Mouse (Mus musculus) E14TG2a.4 (cell line): ENCODE data around the gene Rab24.

Source experiments
- H3K27me3 ChIP-seq: 2 replicates; pipeline ENCODE4 v1.6.1; 2014; ENCODE audit warnings: low read length, control low read depth; ENCODE audit not compliant: insufficient read depth
- H3K36me3 ChIP-seq: 2 replicates; pipeline ENCODE4 v1.6.1; 2014; ENCODE audit warnings: low read length, control low read depth; ENCODE audit not compliant: insufficient read depth
- H3K4me1 ChIP-seq: replicated peaks from 2 replicates; pipeline ENCODE4 v1.6.1; 2014; ENCODE audit warnings: low read depth, low read length, control low read depth
- H3K4me3 ChIP-seq: replicated peaks from 2 replicates; pipeline ENCODE4 v1.5.1; 2014; ENCODE audit warnings: mild to moderate bottlenecking, low read length
- H3K9me3 ChIP-seq: 2 replicates; pipeline ENCODE4 v1.6.1; 2014; ENCODE audit warnings: low read length, control low read depth
- CTCF ChIP-seq: conservative IDR thresholded peaks from 2 replicates; pipeline ENCODE4 v1.5.1; 2014; ENCODE audit warnings: low read length
- NANOG ChIP-seq: IDR thresholded peaks from 2 replicates; pipeline ENCODE4 v1.6.1; 2014; ENCODE audit warnings: borderline replicate concordance, low read length, mixed read lengths
- POU5F1 ChIP-seq: IDR thresholded peaks from 2 replicates; pipeline ENCODE4 v1.6.1; 2014; ENCODE audit warnings: low read length, borderline replicate concordance

Gene Rab24

DNA sequence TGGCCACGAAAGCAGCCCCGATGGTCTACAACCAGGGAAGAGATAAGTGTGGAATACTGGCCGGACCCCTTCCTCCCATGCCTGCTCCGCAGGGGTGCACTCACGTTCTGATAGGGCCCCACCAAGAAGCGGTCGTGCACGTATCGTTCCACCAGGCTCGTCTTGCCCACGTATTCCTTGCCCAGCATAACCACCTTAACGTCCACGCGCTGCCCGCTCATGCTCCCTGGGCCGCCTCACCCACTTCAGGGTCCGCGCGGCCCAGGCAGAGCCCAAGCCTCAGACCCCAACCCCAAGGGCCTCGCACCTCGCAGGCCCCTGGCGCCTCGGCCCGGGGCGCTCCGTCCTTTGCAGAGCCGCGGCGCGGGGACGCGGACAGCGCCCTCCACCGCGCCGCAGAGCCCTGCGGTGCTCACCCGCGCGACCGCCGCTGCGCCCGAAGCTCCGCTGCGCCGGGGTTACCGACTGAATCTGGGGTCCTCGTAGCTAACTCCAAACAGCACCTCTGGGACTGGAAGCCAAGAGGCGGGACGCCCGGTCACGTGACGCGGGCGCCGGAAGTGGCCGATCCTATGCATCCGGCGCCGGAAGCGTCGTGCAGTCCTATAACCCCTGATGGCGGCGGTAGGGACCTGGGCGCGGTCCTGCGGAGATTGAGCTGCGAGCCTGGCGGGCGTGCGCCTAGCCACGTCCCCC lies at the start of gene Rab24:
TSS of gene Rab24 (minus strand) at position 513 of the 696 bp plus-strand sequence.
- Histone ChIP-seq H3K4me1 (peaks cover 69% of the 10 kb centered on the region), H3K9me3 (no peaks in the 10 kb centered on the region), H3K36me3 (peaks cover 83% of the 10 kb centered on the region), H3K4me3 (peak within 1 kb of the TSS; percentile 94), H3K27me3 (no peaks in the 10 kb centered on the region)
- TF ChIP-seq POU5F1: no peak
- TF ChIP-seq NANOG: no peak
- no peak for TF ChIP-seq CTCF

DNA sequence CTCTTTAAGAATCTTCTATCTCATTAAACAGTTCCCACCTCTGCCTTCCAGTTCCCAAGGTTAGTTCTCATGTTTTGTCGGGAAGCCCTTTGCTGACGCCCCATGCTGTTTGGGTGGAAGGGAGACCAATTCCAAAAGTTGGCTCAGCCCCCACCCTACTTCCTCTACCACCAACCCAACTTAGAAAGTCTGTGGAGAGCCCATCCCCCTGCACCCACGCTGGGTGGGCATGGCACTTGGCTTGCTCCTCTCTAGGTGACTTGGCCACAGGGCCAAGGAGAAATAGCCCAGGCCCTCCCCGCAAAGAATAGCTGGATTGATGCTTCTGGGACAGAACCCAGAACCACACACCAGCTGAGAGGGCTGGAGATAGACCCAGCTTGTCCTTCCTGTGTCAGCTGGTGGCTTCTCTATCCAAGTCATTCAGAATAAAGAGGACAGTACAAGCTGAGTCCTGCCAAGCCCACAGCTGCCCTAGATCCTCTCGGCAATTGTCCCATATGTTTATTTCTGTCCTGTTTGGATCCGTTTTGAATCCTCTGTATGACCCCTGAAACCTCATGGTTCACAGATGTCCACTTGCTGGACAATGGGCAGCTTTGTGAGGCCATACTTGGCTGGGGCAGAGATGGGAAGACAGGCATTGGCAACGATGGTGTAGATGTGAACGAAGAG lies 49.4 kb upstream of the Rab24 start:
- Histone ChIP-seq H3K4me1 (peaks cover 11% of the 10 kb centered on the region), H3K9me3 (no peaks in the 10 kb centered on the region), H3K27me3 (peaks cover 62% of the 10 kb centered on the region), H3K4me3 (no peak overlapping the region), H3K36me3 (no peaks in the 10 kb centered on the region)
- TF ChIP-seq POU5F1 (no peak), NANOG (no peak), CTCF (no peak)

DNA sequence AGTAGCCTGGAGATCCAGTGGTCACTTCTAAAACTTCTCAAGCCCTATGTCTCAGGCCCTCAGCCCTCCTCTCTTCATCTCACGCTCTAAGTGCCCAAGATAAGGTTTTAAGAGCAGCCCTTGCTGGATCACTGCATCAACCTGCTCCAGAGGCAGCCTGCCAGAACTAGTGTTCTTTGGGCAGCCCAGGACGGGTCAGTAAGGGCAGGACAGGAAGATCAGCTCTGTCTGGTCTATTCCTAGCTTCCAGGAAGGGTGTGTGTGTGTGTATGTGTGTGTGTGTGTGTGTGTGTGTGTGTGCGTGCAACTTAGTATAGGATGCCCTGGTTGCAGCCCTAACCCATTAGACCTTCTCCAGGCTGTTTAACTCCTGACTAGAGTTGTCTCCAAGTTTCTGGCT lies 48.5 kb upstream of the Rab24 start:
- peaks cover 11% of the 10 kb centered on the region for H3K4me1 ChIP-seq
- peaks cover 56% of the 10 kb centered on the region for H3K27me3 ChIP-seq
- no peak for TF ChIP-seq POU5F1
- TF ChIP-seq NANOG: no peak
- TF ChIP-seq CTCF: no peak
- H3K9me3 ChIP-seq: no peaks in the 10 kb centered on the region
- H3K4me3 ChIP-seq: no peak overlapping the region
- H3K36me3 ChIP-seq: no peaks in the 10 kb centered on the region

DNA sequence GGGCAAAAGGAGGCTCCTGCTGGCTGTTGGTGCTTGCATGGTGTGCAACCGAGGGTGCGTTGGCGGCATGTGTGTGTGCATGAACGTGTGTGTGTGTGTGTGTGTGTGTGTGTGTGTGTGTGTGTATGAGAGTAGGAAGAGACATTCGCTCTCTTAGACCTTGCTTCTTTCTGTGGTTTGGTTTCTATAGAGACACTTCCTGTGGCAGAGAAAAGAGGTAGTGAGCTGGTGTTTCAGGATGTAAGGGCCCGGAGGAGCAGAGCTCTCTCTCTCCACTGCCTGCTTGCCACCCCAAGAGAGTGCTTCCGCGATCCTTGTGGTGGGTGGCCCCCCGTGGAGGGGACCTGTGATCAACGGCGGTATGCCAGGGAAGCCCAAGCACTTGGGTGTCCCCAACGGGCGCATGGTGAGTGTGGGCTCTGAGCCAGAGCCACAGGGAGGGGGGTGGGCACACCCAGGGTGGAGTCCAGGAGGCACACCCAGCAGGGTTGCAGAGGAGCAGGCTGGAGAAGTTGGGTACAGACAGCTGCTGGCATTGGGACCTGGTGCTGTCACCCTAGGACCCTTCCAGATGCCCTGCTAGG lies 47.9 kb upstream of the Rab24 start, which contains the start of gene Rgs14:
TSS of gene Rgs14 (plus strand) at position 202 of the 584 bp plus-strand sequence.
- peaks cover 11% of the 10 kb centered on the region for H3K4me1 ChIP-seq
- peaks cover 50% of the 10 kb centered on the region for H3K27me3 ChIP-seq
- no peaks in the 10 kb centered on the region for H3K36me3 ChIP-seq
- H3K9me3 ChIP-seq: no peaks in the 10 kb centered on the region
- H3K4me3 ChIP-seq: peak within 1 kb of the TSS; percentile 35; the same call in 1 of the 2 replicates
- TF ChIP-seq CTCF: no peak
- TF ChIP-seq NANOG: no peak
- TF ChIP-seq POU5F1: no peak

DNA sequence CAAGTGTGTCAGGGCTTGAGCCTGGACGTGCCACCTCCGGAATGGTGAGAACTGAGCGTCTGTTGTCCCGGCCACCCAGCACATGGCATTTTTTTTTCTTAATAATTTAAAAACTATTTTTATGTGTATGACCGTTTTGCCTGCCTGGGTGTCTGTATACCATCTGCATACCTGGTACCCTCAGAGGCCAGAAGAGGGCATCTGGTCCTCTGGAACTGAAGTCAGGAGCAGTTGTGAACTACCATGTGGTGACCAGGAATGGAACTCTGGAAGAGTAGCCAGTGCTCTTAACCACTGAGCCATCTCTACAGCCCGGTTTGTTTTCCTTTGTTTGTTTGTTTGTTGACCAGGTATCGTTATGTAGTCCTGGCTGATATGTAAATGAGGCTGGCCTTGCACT lies 46.7 kb upstream of the Rab24 start:
- peaks cover 37% of the 10 kb centered on the region for H3K27me3 ChIP-seq
- no peak overlapping the region for H3K4me3 ChIP-seq
- TF ChIP-seq CTCF: no peak
- no peak for TF ChIP-seq POU5F1
- TF ChIP-seq NANOG: no peak
- no peaks in the 10 kb centered on the region for H3K9me3 ChIP-seq
- no peaks in the 10 kb centered on the region for H3K36me3 ChIP-seq
- H3K4me1 ChIP-seq: peaks cover 14% of the 10 kb centered on the region

DNA sequence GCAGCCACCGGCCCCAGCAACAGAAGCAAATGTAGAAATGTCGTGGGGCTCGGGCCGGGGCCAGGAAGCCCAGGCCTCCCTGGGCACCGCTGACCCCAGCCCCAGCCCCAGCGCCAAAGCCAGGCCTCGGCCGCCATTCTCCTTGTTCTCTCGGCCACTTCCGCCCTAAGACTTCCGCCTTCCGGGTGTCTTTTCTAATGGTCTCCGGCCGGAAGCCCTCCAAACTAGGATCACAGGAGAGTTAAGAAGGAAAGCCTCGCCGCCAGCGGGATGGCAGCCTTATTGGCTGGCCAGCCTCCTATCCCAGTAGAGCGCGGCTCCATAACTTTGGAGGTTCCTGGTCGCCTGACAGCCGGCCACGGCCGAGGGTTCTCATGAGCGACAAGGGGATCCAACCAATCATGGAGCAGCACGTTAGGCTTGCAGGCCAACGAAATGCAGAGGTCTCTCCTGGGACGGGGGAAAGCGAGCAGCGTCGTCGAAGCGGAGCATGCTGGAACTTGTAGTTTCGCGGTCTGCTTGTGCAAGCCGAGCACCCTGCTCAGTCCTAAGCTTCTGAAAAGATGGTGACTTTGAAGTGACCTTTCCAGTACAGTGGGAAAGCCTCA lies 40.8 kb upstream of the Rab24 start, which contains the start of gene Lman2:
TSS of gene Lman2 (minus strand) at position 331 of the 608 bp plus-strand sequence.
- Histone ChIP-seq H3K27me3 (no peaks in the 10 kb centered on the region), H3K4me3 (peak within 1 kb of the TSS; percentile 99), H3K4me1 (peaks cover 48% of the 10 kb centered on the region), H3K9me3 (no peaks in the 10 kb centered on the region), H3K36me3 (peaks cover 37% of the 10 kb centered on the region)
- TF ChIP-seq NANOG (no peak), CTCF (no peak), POU5F1 (no peak)

DNA sequence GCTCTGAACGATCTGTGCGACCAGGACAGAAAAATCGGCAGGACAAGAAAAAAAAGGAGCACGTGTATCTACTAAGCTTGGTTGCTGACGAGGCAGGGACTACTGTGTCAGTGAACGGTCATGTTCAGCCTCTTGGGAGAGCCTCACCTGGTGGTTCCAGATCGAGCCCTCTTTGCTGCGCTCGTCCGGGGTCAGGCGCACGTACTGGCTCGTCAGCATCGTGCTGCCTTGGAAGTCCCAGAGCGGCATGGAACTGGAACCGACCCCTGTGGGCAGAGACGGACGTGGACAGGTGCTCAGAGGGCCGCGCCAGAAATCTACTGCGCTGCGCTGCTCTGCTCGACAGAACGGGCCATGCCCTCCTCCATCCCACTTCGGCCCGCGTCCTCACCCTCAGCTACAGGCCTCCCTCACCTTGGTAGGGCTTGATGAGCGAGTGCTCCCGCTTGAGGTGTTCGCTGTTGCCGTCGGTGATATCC lies 40.3 kb upstream of the Rab24 start:
- Histone ChIP-seq H3K27me3 (no peaks in the 10 kb centered on the region), H3K4me3 (peak overlapping the region; percentile 99), H3K4me1 (peaks cover 49% of the 10 kb centered on the region), H3K36me3 (peaks cover 42% of the 10 kb centered on the region), H3K9me3 (no peaks in the 10 kb centered on the region)
- TF ChIP-seq POU5F1: no peak
- TF ChIP-seq NANOG: no peak
- no peak for TF ChIP-seq CTCF

DNA sequence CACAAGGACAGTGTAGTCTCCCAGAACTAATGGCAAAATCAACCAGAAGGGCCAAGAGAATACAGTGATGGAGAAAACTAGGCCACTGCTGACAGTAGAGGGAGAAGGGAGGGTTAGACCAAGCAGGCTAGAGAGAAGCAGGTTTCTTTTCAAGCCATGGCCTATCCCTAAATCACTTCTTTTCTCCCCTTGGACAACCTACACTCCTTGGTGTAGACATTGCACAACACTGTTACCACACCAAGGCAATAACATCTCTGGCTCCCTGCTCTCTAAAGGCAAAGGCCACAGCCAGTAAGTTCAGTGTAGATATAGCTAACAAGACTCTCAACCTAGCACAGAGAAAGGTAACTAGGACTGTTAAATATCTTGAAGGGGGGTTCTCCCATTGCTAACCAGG lies 39.4 kb upstream of the Rab24 start:
- Histone ChIP-seq H3K27me3 (no peaks in the 10 kb centered on the region), H3K4me1 (peaks cover 54% of the 10 kb centered on the region), H3K36me3 (peaks cover 50% of the 10 kb centered on the region), H3K4me3 (peak overlapping the region; percentile 99), H3K9me3 (no peaks in the 10 kb centered on the region)
- no peak for TF ChIP-seq POU5F1
- TF ChIP-seq NANOG: no peak
- TF ChIP-seq CTCF: no peak
